In genomic region chr10:120553097-120553453, GRCm38 (mm10) we compare ENCODE assay signal across 8 mouse cellular contexts.
DNase-seq lines count a peak whose midpoint lies in the region; ATAC-seq and TF ChIP-seq lines count a peak whose summit lies in the region.

No protein-coding gene starts in this region.

- no peaks in the 10 kb centered on the region for H3K27me3 ChIP-seq in heart, embryonic 12.5 days (replicated peaks)
- peaks cover 5% of the 10 kb centered on the region; the same call in 1 of the 2 replicates for H3K27me3 ChIP-seq in liver, embryonic 11.5 days (replicated peaks; ENCODE audit: control insufficient read depth, insufficient read depth, low read length)
- peaks cover 24% of the 10 kb centered on the region for H3K27me3 ChIP-seq in neural tube, embryonic 13.5 days

- no peak for TF ChIP-seq POLR2A in brain, embryonic 14.5 days (IDR thresholded peaks at IDR 0.05; ENCODE audit: borderline replicate concordance, extremely low read depth, insufficient read depth, insufficient read length, poor library complexity, severe bottlenecking)

- peak; percentile 65 for ATAC-seq in heart, embryonic 12.5 days (ENCODE audit: insufficient number of reproducible peaks, low FRiP score)
- ATAC-seq in liver, embryonic 11.5 days (replicated peaks; ENCODE audit: low FRiP score): peak; percentile 77
- peak; percentile 60 for ATAC-seq in neural tube, embryonic 13.5 days (ENCODE audit: low read depth)

- WGBS in heart, embryonic 12.5 days: under 1% methylated on average over 16 of the region's 16 CpGs
- WGBS in liver, embryonic 11.5 days: 0% methylated on average over 16 of the region's 16 CpGs
- WGBS in neural tube, embryonic 13.5 days: 1% methylated on average over 16 of the region's 16 CpGs

- H3K4me1 ChIP-seq in heart, embryonic 12.5 days (replicated peaks): peaks cover 10% of the 10 kb centered on the region
- peaks cover 6% of the 10 kb centered on the region for H3K4me1 ChIP-seq in liver, embryonic 11.5 days (replicated peaks; ENCODE audit: control insufficient read depth, insufficient read depth, low read length)
- H3K4me1 ChIP-seq in neural tube, embryonic 13.5 days (replicated peaks): peaks cover 21% of the 10 kb centered on the region

- peak overlapping the region; percentile 19; the same call in 1 of the 2 replicates for H3K27ac ChIP-seq in heart, embryonic 12.5 days (ENCODE audit: poor library complexity, severe bottlenecking)
- H3K27ac ChIP-seq in liver, embryonic 11.5 days (ENCODE audit: low read depth, low read length): peak overlapping the region; percentile 53; the same call in 1 of the 2 replicates
- no peak overlapping the region for H3K27ac ChIP-seq in neural tube, embryonic 13.5 days (replicated peaks)

- H3K9me3 ChIP-seq in heart, embryonic 12.5 days (replicated peaks): no peaks in the 10 kb centered on the region
- no peaks in the 10 kb centered on the region for H3K9me3 ChIP-seq in liver, embryonic 11.5 days (ENCODE audit: control insufficient read depth, low read length)
- no peaks in the 10 kb centered on the region for H3K9me3 ChIP-seq in neural tube, embryonic 13.5 days

- no peaks in the 10 kb centered on the region for H3K36me3 ChIP-seq in heart, embryonic 12.5 days
- no peaks in the 10 kb centered on the region for H3K36me3 ChIP-seq in liver, embryonic 11.5 days (ENCODE audit: control insufficient read depth, insufficient read depth, low read length)
- no peaks in the 10 kb centered on the region for H3K36me3 ChIP-seq in neural tube, embryonic 13.5 days

- peak overlapping the region; percentile 70 for H3K9ac ChIP-seq in heart, embryonic 12.5 days
- H3K9ac ChIP-seq in liver, embryonic 11.5 days (ENCODE audit: low read depth, low read length): peak overlapping the region; percentile 58
- H3K9ac ChIP-seq in neural tube, embryonic 13.5 days: peak overlapping the region; percentile 69

- no peak for TF ChIP-seq CTCF in brain, embryonic 14.5 days (IDR thresholded peaks at IDR 0.05; ENCODE audit: borderline replicate concordance, extremely low read depth, insufficient read depth, insufficient read length)

- intact Hi-C loops in heart, postnatal 14 days (cut with DNase I): no loop called here

- H3K4me3 ChIP-seq in heart, embryonic 12.5 days: peak overlapping the region; percentile 55
- H3K4me3 ChIP-seq in liver, embryonic 11.5 days (ENCODE audit: low read depth, low read length): peak overlapping the region; percentile 56
- peak overlapping the region; percentile 51 for H3K4me3 ChIP-seq in neural tube, embryonic 13.5 days

- no peak for DNase-seq in heart, adult 9 months (ENCODE audit: low spot score in 2 of 2)
- DNase-seq in brain, embryonic 14.5 days (ENCODE audit: low read depth): peak; percentile 63
- peak; percentile 6 to 8 for DNase-seq in heart, postnatal 14 days
- peak; percentile 72 for DNase-seq in liver, embryonic 11.5 days (ENCODE audit: low spot score)
- DNase-seq in layer of hippocampus, adult 11-12 months (ENCODE audit: low spot score): no peak
- DNase-seq in layer of hippocampus, adult 9-11 months: no peak

- peak overlapping the region; percentile 86 for H3K4me2 ChIP-seq in heart, embryonic 12.5 days
- peak overlapping the region; percentile 98 for H3K4me2 ChIP-seq in liver, embryonic 11.5 days
- H3K4me2 ChIP-seq in neural tube, embryonic 13.5 days: peak overlapping the region; percentile 99

Comparison
In these comparisons a context has a peak if more than half of its experiments do, and no peak if none do; other contexts are left out.
1. DNase-seq: peak in brain, embryonic 14.5 days (single experiment), heart, postnatal 14 days (2 of 2) and liver, embryonic 11.5 days (single experiment); none in heart, adult 9 months (0 of 2), layer of hippocampus, adult 11-12 months (single experiment) and layer of hippocampus, adult 9-11 months (single experiment).
2. Peak in every context shown above with its lines, with median percentiles within 50 percentile points of each other: ATAC-seq, H3K4me2 ChIP-seq, H3K4me3 ChIP-seq and H3K9ac ChIP-seq.